Mouse (Mus musculus) stomach, embryonic 16.5 days (tissue): Measurements from ENCODE around the gene Crabp1. TPM values are rescaled to one million over a fixed set of nuclear protein-coding genes. Genes with fewer than 3 reads are reported as not detected.

ENCODE experiments used
- ATAC-seq: fragments of 200-750 bp; cut with Nextera tagmentation; 2 replicates; pipeline ENCODE4 v1.8.0; 2017; ENCODE audit warnings: moderate number of reproducible peaks, moderate TSS enrichment; ENCODE audit not compliant: insufficient read depth, low FRiP score
- H3K27ac ChIP-seq: fragments of 300-500 bp; sonication (generic); 2 replicates; pipeline ENCODE4 v1.5.1; 2014; ENCODE audit warnings: low read length
- H3K27me3 ChIP-seq: fragments of 300-500 bp; sonication (generic); 2 replicates; pipeline ENCODE4 v1.6.1; 2014; ENCODE audit warnings: low read length, control low read depth, mixed read lengths; ENCODE audit not compliant: control insufficient read depth, insufficient read depth
- H3K36me3 ChIP-seq: fragments of 300-500 bp; sonication (generic); 2 replicates; pipeline ENCODE4 v1.6.1; 2014; ENCODE audit warnings: low read length; ENCODE audit not compliant: control insufficient read depth, insufficient read depth
- H3K4me1 ChIP-seq: fragments of 300-500 bp; sonication (generic); 2 replicates; pipeline ENCODE4 v1.6.1; 2014; ENCODE audit warnings: low read length, control low read depth, mixed read lengths; ENCODE audit not compliant: control insufficient read depth, insufficient read depth
- H3K4me2 ChIP-seq: fragments of 300-500 bp; sonication (generic); 2 replicates; pipeline ENCODE4 v1.6.1; 2014; ENCODE audit warnings: low read depth, low read length, mixed read lengths
- H3K4me3 ChIP-seq: fragments of 300-500 bp; sonication (generic); replicated peaks from 2 replicates; pipeline ENCODE4 v1.5.1; 2014; ENCODE audit warnings: mild to moderate bottlenecking, low read length
- H3K9ac ChIP-seq: fragments of 300-500 bp; sonication (generic); 2 replicates; pipeline ENCODE4 v1.6.1; 2014; ENCODE audit warnings: low read length
- H3K9me3 ChIP-seq: fragments of 300-500 bp; sonication (generic); replicated peaks from 2 replicates; pipeline ENCODE4 v1.6.1; 2016; ENCODE audit warnings: low read length, control low read depth; ENCODE audit not compliant: control insufficient read depth
- WGBS: fragments of 180-500 bp; shearing (Covaris S2); extraction: QIAGEN DNeasy Blood & Tissue Kit; methylation state at CpG from one replicate; pipeline ENCODE4 v1.1.7; 2014; 5-methylcytosine and 5-hydroxymethylcytosine counted together
- polyA plus RNA-seq: library from polyadenylated mRNA; unstranded; fragments of >200 nt; fragmentation: Nextera tagmentation; extraction: Ambion mirVana; gene quantifications from 2 replicates; pipeline ENCODE4 v1.2.1, GENCODE M21; 2015

Gene Crabp1
- polyA plus RNA-seq, 1 experiment from 2014 or later = 43.5 TPM

DNA sequence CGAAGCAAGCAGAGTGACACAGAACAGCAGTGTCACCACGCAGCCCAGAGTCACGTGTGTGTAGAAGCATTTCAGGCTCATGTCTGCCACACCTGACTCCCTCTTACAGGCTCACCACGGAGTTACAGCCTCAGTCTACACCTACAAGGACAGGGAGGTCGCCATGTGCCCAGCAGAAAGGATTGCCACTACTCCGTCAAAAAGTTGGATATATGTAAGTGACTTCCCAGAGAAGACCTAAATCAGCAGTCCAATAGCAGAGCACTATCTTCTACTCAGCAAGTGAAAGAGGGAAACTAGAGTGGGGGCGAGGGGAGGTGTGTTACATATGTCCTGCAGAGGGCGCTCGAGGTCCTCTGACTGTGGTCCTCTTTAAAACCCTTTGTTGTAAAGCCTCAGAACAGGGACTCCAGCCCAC is 28.3 kb upstream of the Crabp1 start:
- Histone ChIP-seq H3K4me3 (no peak overlapping the region), H3K27ac (no peak overlapping the region), H3K27me3 (no peaks in the 10 kb centered on the region), H3K4me2 (peak overlapping the region; percentile 32), H3K4me1 (peaks cover 6% of the 10 kb centered on the region), H3K36me3 (no peaks in the 10 kb centered on the region), H3K9ac (no peak overlapping the region), H3K9me3 (no peaks in the 10 kb centered on the region)
- 17% methylated on average over 9 of the region's 9 CpGs for WGBS
- ATAC-seq = no peak

GRCm38 (mm10) chr9:54738376-54738775 is 26.2 kb upstream of the Crabp1 start:
- Histone ChIP-seq H3K4me1 (peaks cover 3% of the 10 kb centered on the region), H3K27me3 (no peaks in the 10 kb centered on the region), H3K36me3 (no peaks in the 10 kb centered on the region), H3K4me2 (no peak overlapping the region), H3K9ac (0 out of 2 replicates have a peak overlapping the region, but pooled peaks have one; percentile 2), H3K27ac (no peak overlapping the region), H3K4me3 (no peak overlapping the region), H3K9me3 (no peaks in the 10 kb centered on the region)
- 26% methylated on average over 3 of the region's 3 CpGs for WGBS
- ATAC-seq = no peak

DNA sequence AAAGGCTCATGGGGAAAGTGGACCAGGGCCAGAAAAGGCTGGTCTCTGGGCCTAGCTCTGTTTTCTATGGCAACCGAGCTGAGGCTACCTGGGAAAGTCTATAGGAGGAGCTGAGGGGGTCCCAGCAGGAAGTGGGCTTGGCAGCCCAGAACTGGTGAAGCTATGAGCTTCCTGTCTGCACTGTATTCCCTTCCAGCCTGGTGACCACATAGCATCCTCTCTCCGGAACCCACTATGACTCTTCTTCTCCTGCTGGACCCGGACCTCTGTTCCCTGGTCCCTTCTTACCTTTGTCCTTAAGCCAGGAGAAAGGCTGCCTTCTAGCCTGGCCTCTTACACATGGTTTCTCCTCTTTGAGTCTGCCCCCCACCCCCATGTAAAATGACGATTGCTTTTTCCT is 20.7 kb upstream of the Crabp1 start:
- 69% methylated on average over 4 of the region's 4 CpGs for WGBS
- Histone ChIP-seq H3K4me2 (no peak overlapping the region), H3K4me1 (no peaks in the 10 kb centered on the region), H3K9me3 (no peaks in the 10 kb centered on the region), H3K36me3 (no peaks in the 10 kb centered on the region), H3K9ac (no peak overlapping the region), H3K27ac (no peak overlapping the region), H3K27me3 (no peaks in the 10 kb centered on the region), H3K4me3 (no peak overlapping the region)
- ATAC-seq = no peak

DNA sequence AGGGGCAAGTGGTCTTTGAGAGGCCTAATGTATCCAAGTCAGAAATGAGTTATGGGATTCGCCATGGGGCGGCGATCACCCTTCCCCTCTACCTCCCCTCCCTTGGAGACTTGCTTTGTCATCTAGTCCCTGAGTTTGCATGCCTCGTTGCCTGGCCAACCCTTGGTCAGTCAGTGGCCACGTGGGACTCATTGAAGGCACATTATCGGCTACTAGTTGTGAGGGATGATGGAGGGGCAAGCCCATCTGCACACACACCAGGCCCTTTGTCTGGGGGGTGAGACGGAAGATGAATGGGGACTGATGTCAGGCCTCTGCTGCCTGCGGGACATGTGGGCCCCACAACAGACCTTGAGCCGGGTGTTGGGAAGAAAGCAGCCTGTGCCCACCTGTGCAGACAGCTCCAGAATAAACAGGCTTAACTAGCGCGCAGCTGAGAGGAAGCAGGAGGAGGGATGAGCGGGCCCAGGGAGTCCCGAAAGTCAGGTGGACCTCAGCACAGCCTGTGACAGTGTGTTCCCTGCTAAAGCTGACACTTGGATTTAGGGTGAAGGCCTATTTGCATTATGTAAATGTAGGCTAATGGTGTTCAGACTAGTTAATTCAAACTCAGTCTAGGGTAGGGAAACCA is 18.7 kb upstream of the Crabp1 start:
- H3K27ac ChIP-seq = no peak overlapping the region
- ATAC-seq = peak; percentile 33; the same call in 1 of the 2 replicates
- WGBS = 37% methylated on average over 13 of the region's 13 CpGs
- H3K9me3 ChIP-seq = no peaks in the 10 kb centered on the region
- no peak overlapping the region for H3K9ac ChIP-seq
- H3K4me1 ChIP-seq = no peaks in the 10 kb centered on the region
- no peak overlapping the region for H3K4me2 ChIP-seq
- no peaks in the 10 kb centered on the region for H3K27me3 ChIP-seq
- no peaks in the 10 kb centered on the region for H3K36me3 ChIP-seq
- H3K4me3 ChIP-seq = no peak overlapping the region

- Histone ChIP-seq H3K9me3 (no peaks in the 10 kb centered on the region), H3K4me2 (no peak overlapping the region), H3K36me3 (no peaks in the 10 kb centered on the region), H3K4me1 (no peaks in the 10 kb centered on the region), H3K27ac (no peak overlapping the region), H3K9ac (no peak overlapping the region), H3K27me3 (0 out of 2 replicates have a peak, but pooled peaks cover 5% of the 10 kb centered on the region), H3K4me3 (no peak overlapping the region)
- ATAC-seq = peak; percentile 47; the same call in 1 of the 2 replicates
- 76% methylated on average over 7 of the region's 7 CpGs for WGBS
Measured at GRCm38 (mm10) chr9:54750215-54750981, 14.2 kb upstream of the Crabp1 start.

- ATAC-seq = no peak
- no peak overlapping the region for H3K4me2 ChIP-seq
- H3K9me3 ChIP-seq = no peaks in the 10 kb centered on the region
- no peaks in the 10 kb centered on the region for H3K4me1 ChIP-seq
- H3K9ac ChIP-seq = no peak overlapping the region
- no peak overlapping the region for H3K27ac ChIP-seq
- H3K27me3 ChIP-seq = 0 out of 2 replicates have a peak, but pooled peaks cover 5% of the 10 kb centered on the region
- no peaks in the 10 kb centered on the region for H3K36me3 ChIP-seq
- H3K4me3 ChIP-seq = no peak overlapping the region
- 80% methylated on average over 2 of the region's 2 CpGs for WGBS
Measured at GRCm38 (mm10) chr9:54751684-54752083, 12.9 kb upstream of the Crabp1 start.

DNA sequence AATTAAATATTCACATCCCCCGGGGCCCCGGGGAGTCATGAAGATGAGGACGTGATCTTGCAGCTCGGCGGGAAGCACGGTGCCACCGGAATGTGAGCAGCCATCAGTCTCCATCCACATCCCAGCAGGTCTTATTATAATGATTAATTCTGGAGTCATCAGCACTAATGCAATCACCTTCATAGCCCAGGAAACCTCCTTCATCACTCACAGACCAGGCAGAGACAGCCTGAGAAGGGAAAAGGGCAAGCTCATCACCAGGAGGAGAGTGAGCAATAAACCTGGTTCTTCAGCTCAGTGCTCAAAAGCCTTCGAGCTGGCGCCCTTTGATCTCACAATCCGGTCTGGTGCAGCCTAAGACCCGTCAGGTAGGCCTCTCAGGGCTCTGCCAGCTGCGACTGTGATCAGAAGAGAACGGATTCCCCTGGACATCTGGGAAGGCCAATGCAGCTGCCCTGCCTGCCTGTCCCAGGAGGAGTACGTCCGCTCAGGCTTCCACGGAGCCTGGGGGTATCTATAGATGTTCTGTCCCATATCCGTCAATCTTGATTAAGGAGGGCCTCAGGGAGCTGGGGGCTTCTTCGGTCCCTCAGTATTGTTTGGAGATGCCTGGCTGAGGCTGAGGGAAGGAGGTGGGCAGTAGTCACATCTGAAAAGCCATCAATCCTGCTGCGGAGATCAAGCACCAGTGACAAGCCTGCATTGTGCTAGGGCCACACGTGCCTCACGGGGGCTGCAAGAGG is 12.2 kb upstream of the Crabp1 start:
- H3K4me2 ChIP-seq = no peak overlapping the region
- WGBS = 33% methylated on average over 21 of the region's 21 CpGs
- no peak overlapping the region for H3K27ac ChIP-seq
- no peak overlapping the region for H3K4me3 ChIP-seq
- ATAC-seq = no peak
- H3K9ac ChIP-seq = no peak overlapping the region
- no peaks in the 10 kb centered on the region for H3K9me3 ChIP-seq
- H3K4me1 ChIP-seq = no peaks in the 10 kb centered on the region
- no peaks in the 10 kb centered on the region for H3K36me3 ChIP-seq
- 0 out of 2 replicates have a peak, but pooled peaks cover 5% of the 10 kb centered on the region for H3K27me3 ChIP-seq

DNA sequence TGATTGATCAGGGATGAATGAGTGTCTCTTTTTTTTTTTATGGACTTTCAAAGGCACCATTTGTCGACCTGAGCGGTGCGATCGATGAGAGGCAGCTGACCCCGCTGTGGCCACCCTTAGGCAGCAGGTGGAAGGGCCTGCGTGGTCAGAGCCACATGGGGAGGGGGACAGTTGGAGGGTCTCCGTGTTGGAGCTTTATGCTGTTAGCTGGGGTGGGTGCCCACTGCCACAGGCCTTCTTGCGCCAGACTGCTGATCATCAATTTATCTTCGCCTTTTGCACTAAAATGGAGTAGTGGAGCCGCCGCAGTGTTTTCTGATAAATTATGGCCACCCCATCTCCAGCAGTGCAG is 11.6 kb upstream of the Crabp1 start:
- no peak for ATAC-seq
- H3K27ac ChIP-seq = no peak overlapping the region
- no peak overlapping the region for H3K4me2 ChIP-seq
- no peaks in the 10 kb centered on the region for H3K9me3 ChIP-seq
- no peak overlapping the region for H3K4me3 ChIP-seq
- no peaks in the 10 kb centered on the region for H3K36me3 ChIP-seq
- H3K9ac ChIP-seq = no peak overlapping the region
- no peaks in the 10 kb centered on the region for H3K4me1 ChIP-seq
- H3K27me3 ChIP-seq = 0 out of 2 replicates have a peak, but pooled peaks cover 5% of the 10 kb centered on the region
- WGBS = 43% methylated on average over 11 of the region's 11 CpGs

- no peaks in the 10 kb centered on the region for H3K9me3 ChIP-seq
- 35% methylated on average over 6 of the region's 6 CpGs for WGBS
- ATAC-seq = no peak
- H3K9ac ChIP-seq = no peak overlapping the region
- no peak overlapping the region for H3K27ac ChIP-seq
- no peaks in the 10 kb centered on the region for H3K4me1 ChIP-seq
- H3K27me3 ChIP-seq = peaks cover 22% of the 10 kb centered on the region
- H3K4me2 ChIP-seq = no peak overlapping the region
- H3K4me3 ChIP-seq = no peak overlapping the region
- H3K36me3 ChIP-seq = no peaks in the 10 kb centered on the region
Measured at GRCm38 (mm10) chr9:54759592-54759991, 5.0 kb upstream of the Crabp1 start.
